Mouse (Mus musculus) ES-CJ7 (cell line): ENCODE results near the gene Slc2a2.

ENCODE experiments used
- DNase-seq: peaks from one replicate; pipeline ENCODE4 v3.0.0; 2011; ENCODE audit warnings: low read depth, low spot score

Slc2a2 gene

GRCm38 (mm10) chr3:28697797-28698196, at the start of gene Slc2a2:
Slc2a2 (plus strand) TSS chr3:28697903.
- DNase-seq = no peak

- peak; percentile 90 for DNase-seq
Observed at GRCm38 (mm10) chr3:28652574-28652973, 45.1 kb upstream of the Slc2a2 start.

GRCm38 (mm10) chr3:28653043-28653442, 44.7 kb upstream of the Slc2a2 start:
- peak; percentile 27 for DNase-seq

- DNase-seq = no peak
Observed at GRCm38 (mm10) chr3:28654740-28655139, 43.0 kb upstream of the Slc2a2 start.

- peak; percentile 8 for DNase-seq
Observed at GRCm38 (mm10) chr3:28658349-28658748, 39.4 kb upstream of the Slc2a2 start.

- DNase-seq = no peak
Observed at GRCm38 (mm10) chr3:28680851-28681250, 16.9 kb upstream of the Slc2a2 start.

GRCm38 (mm10) chr3:28681866-28682265, 15.8 kb upstream of the Slc2a2 start:
- no peak for DNase-seq

- no peak for DNase-seq
Observed at GRCm38 (mm10) chr3:28682411-28682810, 15.3 kb upstream of the Slc2a2 start.

GRCm38 (mm10) chr3:28685510-28685909, 12.2 kb upstream of the Slc2a2 start:
- no peak for DNase-seq

- DNase-seq = no peak
Observed at GRCm38 (mm10) chr3:28694811-28695210, 2.9 kb upstream of the Slc2a2 start.

GRCm38 (mm10) chr3:28695608-28696007, 2.1 kb upstream of the Slc2a2 start:
- peak; percentile 7 for DNase-seq

GRCm38 (mm10) chr3:28696162-28696561, 1.5 kb upstream of the Slc2a2 start:
- no peak for DNase-seq

- no peak for DNase-seq
Observed at GRCm38 (mm10) chr3:28699601-28700000, 1.9 kb downstream of the Slc2a2 start.

- no peak for DNase-seq
Observed at GRCm38 (mm10) chr3:28705522-28706137, 7.9 kb downstream of the Slc2a2 start.

GRCm38 (mm10) chr3:28706736-28707135, 9.0 kb downstream of the Slc2a2 start:
- no peak for DNase-seq

GRCm38 (mm10) chr3:28709740-28710139, 12.0 kb downstream of the Slc2a2 start:
- peak; percentile 67 for DNase-seq

GRCm38 (mm10) chr3:28713913-28714698, 16.4 kb downstream of the Slc2a2 start:
- no peak for DNase-seq

GRCm38 (mm10) chr3:28718521-28718920, 20.8 kb downstream of the Slc2a2 start:
- no peak for DNase-seq

GRCm38 (mm10) chr3:28721218-28721617, 23.5 kb downstream of the Slc2a2 start:
- no peak for DNase-seq

GRCm38 (mm10) chr3:28721838-28722237, 24.1 kb downstream of the Slc2a2 start:
- DNase-seq = no peak

GRCm38 (mm10) chr3:28722531-28722930, 24.8 kb downstream of the Slc2a2 start:
- DNase-seq = no peak

- peak; percentile 37 for DNase-seq
Observed at GRCm38 (mm10) chr3:28723534-28723933, 25.8 kb downstream of the Slc2a2 start.

GRCm38 (mm10) chr3:28725203-28725602, 27.5 kb downstream of the Slc2a2 start:
- no peak for DNase-seq
